Mouse (Mus musculus): Measurements from ENCODE around the gene Iffo1.

GRCm38 (mm10) chr6:125143904-125144303, 1.1 kb upstream of the Iffo1 start:
- TF ChIP-seq CTCF (IDR thresholded peaks at IDR 0.05) (no peak), POLR2A (IDR thresholded peaks at IDR 0.05; ENCODE audit: insufficient read depth, low read depth, low read length) (no peak), EP300 (IDR thresholded peaks at IDR 0.05; ENCODE audit: insufficient read depth, low read depth, low read length) (no peak)

Data from heart, adult 2 months (tissue).